ENCODE assay signal across 9 mouse cellular contexts in the genomic region with DNA sequence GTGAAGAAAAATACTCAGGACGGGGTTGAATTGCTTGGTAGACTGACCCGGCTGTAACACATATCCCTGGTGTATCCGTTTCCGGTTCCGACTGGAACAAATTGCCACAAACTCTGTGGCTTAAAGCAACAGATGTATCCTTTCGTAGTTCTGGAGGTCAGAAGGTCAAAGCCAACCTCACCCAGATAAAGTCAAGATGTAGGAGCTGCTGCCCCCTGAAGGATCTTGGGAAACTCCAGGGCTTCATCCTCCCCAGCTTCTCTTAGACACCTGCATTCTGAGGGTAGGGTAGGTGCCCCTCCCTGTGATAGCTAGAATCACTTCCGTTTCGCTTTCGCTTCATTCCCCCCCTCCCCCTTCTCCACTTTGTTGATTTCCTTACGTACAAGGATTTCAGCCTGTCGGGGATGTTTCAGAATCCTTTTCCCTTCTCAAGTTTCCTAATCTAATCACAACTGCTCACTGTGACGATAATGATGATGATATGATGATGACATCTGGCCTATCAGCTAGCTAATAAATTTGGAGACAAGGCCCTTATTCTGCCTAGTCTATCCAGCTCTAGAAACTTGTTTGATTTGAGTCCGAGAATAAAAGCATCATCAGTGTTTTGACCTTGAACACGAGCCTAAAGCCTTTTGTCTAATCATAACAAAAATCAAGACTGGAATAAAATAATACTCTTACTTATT.
DNase-seq lines count a peak whose midpoint lies in the region; ATAC-seq and TF ChIP-seq lines count a peak whose summit lies in the region.
"Had no signal": no experiment of that assay in that cellular context is flagged by ENCODE, and none has a peak within 500 bp of the region (broad histone marks: within the 10 kb centered on the region; RNA-seq: fewer than 3 reads in every experiment).

No protein-coding gene starts in this region.

- no peak overlapping the region for H3K9ac ChIP-seq in embryonic facial prominence, embryonic 11.5 days (replicated peaks; ENCODE audit: low read length)
- no peak overlapping the region for H3K9ac ChIP-seq in embryonic facial prominence, embryonic 14.5 days (ENCODE audit: low read depth, low read length)
- H3K9ac ChIP-seq in hindbrain, postnatal 0 days (replicated peaks; ENCODE audit: low read length) = no peak overlapping the region
- H3K9ac ChIP-seq: liver, embryonic 13.5 days had no signal

- TF ChIP-seq CTCF in hindbrain, postnatal 0 days (IDR thresholded peaks at IDR 0.05; ENCODE audit: low read depth) = no peak

- no peak overlapping the region for H3K27ac ChIP-seq in embryonic facial prominence, embryonic 11.5 days (replicated peaks; ENCODE audit: low read depth, low read length)
- no peak overlapping the region for H3K27ac ChIP-seq in embryonic facial prominence, embryonic 10.5 days (replicated peaks)
- H3K27ac ChIP-seq in embryonic facial prominence, embryonic 14.5 days (replicated peaks; ENCODE audit: low read depth, low read length) = no peak overlapping the region
- no peak overlapping the region for H3K27ac ChIP-seq in hindbrain, postnatal 0 days
- H3K27ac ChIP-seq: liver, embryonic 13.5 days had no signal

- H3K4me3 ChIP-seq in embryonic facial prominence, embryonic 11.5 days (ENCODE audit: low read depth, low read length) = no peak overlapping the region
- H3K4me3 ChIP-seq in embryonic facial prominence, embryonic 10.5 days = no peak overlapping the region
- no peak overlapping the region for H3K4me3 ChIP-seq in embryonic facial prominence, embryonic 14.5 days (ENCODE audit: low read depth, low read length)
- H3K4me3 ChIP-seq in hindbrain, postnatal 0 days (ENCODE audit: low read length) = no peak overlapping the region
- H3K4me3 ChIP-seq: liver, embryonic 13.5 days had no signal

- 36% methylated on average over 14 of the region's 14 CpGs for WGBS in embryonic facial prominence, embryonic 11.5 days
- 47% methylated on average over 14 of the region's 14 CpGs for WGBS in embryonic facial prominence, embryonic 10.5 days
- 22% methylated on average over 14 of the region's 14 CpGs for WGBS in embryonic facial prominence, embryonic 14.5 days
- WGBS in hindbrain, postnatal 0 days = 75% methylated on average over 14 of the region's 14 CpGs

- no peaks in the 10 kb centered on the region for H3K9me3 ChIP-seq in embryonic facial prominence, embryonic 11.5 days (replicated peaks; ENCODE audit: control insufficient read depth, low read length)
- H3K9me3 ChIP-seq in embryonic facial prominence, embryonic 10.5 days = no peaks in the 10 kb centered on the region
- no peaks in the 10 kb centered on the region for H3K9me3 ChIP-seq in embryonic facial prominence, embryonic 14.5 days (ENCODE audit: control insufficient read depth, low read length)
- H3K9me3 ChIP-seq in hindbrain, postnatal 0 days (ENCODE audit: low read length) = no peaks in the 10 kb centered on the region
- H3K9me3 ChIP-seq: liver, embryonic 13.5 days had no signal

- no peak for ATAC-seq in embryonic facial prominence, embryonic 11.5 days (replicated peaks; ENCODE audit: insufficient number of reproducible peaks, low FRiP score, low TSS enrichment, low read depth)
- no peak for ATAC-seq in embryonic facial prominence, embryonic 14.5 days (ENCODE audit: low read depth)
- no peak for ATAC-seq in hindbrain, postnatal 0 days

- no peaks in the 10 kb centered on the region for H3K27me3 ChIP-seq in embryonic facial prominence, embryonic 11.5 days (ENCODE audit: control insufficient read depth, insufficient read depth, low read length)
- H3K27me3 ChIP-seq in embryonic facial prominence, embryonic 10.5 days (replicated peaks; ENCODE audit: low read depth, poor library complexity, severe bottlenecking) = no peaks in the 10 kb centered on the region
- H3K27me3 ChIP-seq in embryonic facial prominence, embryonic 14.5 days (replicated peaks; ENCODE audit: control insufficient read depth, insufficient read depth, low read length) = no peaks in the 10 kb centered on the region
- no peaks in the 10 kb centered on the region for H3K27me3 ChIP-seq in hindbrain, postnatal 0 days (ENCODE audit: insufficient read depth, low read length)
- H3K27me3 ChIP-seq: liver, embryonic 13.5 days had no signal

- H3K36me3 ChIP-seq in embryonic facial prominence, embryonic 11.5 days (replicated peaks; ENCODE audit: control insufficient read depth, insufficient read depth, low read depth, low read length) = no peaks in the 10 kb centered on the region
- no peaks in the 10 kb centered on the region for H3K36me3 ChIP-seq in embryonic facial prominence, embryonic 10.5 days (replicated peaks)
- no peaks in the 10 kb centered on the region for H3K36me3 ChIP-seq in embryonic facial prominence, embryonic 14.5 days (ENCODE audit: control insufficient read depth, insufficient read depth, low read length)
- H3K36me3 ChIP-seq in hindbrain, postnatal 0 days (ENCODE audit: insufficient read depth, low read length) = no peaks in the 10 kb centered on the region
- H3K36me3 ChIP-seq: liver, embryonic 13.5 days had no signal

- no peaks in the 10 kb centered on the region for H3K4me1 ChIP-seq in embryonic facial prominence, embryonic 11.5 days (ENCODE audit: control insufficient read depth, insufficient read depth, low read length)
- peaks cover 10% of the 10 kb centered on the region for H3K4me1 ChIP-seq in embryonic facial prominence, embryonic 10.5 days
- peaks cover 5% of the 10 kb centered on the region; the same call in 1 of the 2 replicates for H3K4me1 ChIP-seq in embryonic facial prominence, embryonic 14.5 days (ENCODE audit: control insufficient read depth, insufficient read depth, low read length)
- H3K4me1 ChIP-seq in hindbrain, postnatal 0 days (ENCODE audit: insufficient read depth, low read length) = no peaks in the 10 kb centered on the region
- H3K4me1 ChIP-seq: liver, embryonic 13.5 days had no signal

- H3K4me2 ChIP-seq in embryonic facial prominence, embryonic 11.5 days (ENCODE audit: low read depth, low read length) = no peak overlapping the region
- peak overlapping the region; percentile 23; the same call in 1 of the 2 replicates for H3K4me2 ChIP-seq in embryonic facial prominence, embryonic 14.5 days (ENCODE audit: low read depth, low read length)
- no peak overlapping the region for H3K4me2 ChIP-seq in hindbrain, postnatal 0 days (ENCODE audit: low read depth, low read length)
- H3K4me2 ChIP-seq: liver, embryonic 13.5 days had no signal

- peak; percentile 49 for DNase-seq in embryonic facial prominence, embryonic 11.5 days (ENCODE audit: low spot score)
- DNase-seq in embryonic facial prominence, embryonic 10.5 days (ENCODE audit: low spot score) = no peak
- no peak for DNase-seq in embryonic facial prominence, embryonic 14.5 days (ENCODE audit: low spot score)
- peak; percentile 15 for DNase-seq in kidney, adult 11 months
- peak; percentile 29 for DNase-seq in lung, postnatal 25 days (ENCODE audit: low spot score)
- no peak for DNase-seq in cerebellum, adult 9-11 months
- DNase-seq in hindbrain, postnatal 0 days (ENCODE audit: low spot score) = no peak
- DNase-seq in layer of hippocampus, postnatal 10 days (ENCODE audit: low spot score in 2 of 2) = no peak
- DNase-seq: liver, embryonic 13.5 days had no signal

Comparison
In these comparisons a context has a peak if more than half of its experiments do, and no peak if none do; other contexts are left out.
1. DNase-seq: peak in embryonic facial prominence, embryonic 11.5 days (single experiment), kidney, adult 11 months (single experiment) and lung, postnatal 25 days (single experiment); none in embryonic facial prominence, embryonic 10.5 days (single experiment), embryonic facial prominence, embryonic 14.5 days (single experiment), cerebellum, adult 9-11 months (single experiment), hindbrain, postnatal 0 days (single experiment) and layer of hippocampus, postnatal 10 days (0 of 2).